Mouse (Mus musculus) small intestine, adult 2 months (tissue): Measurements from ENCODE around the gene Smarce1. TPM values are rescaled to one million over a fixed set of nuclear protein-coding genes. Genes with fewer than 3 reads are reported as not detected.

Experiments
- H3K27ac ChIP-seq: fragments of 200-500 bp; 2 replicates; pipeline ENCODE4 v1.5.1; 2012; ENCODE audit warnings: low read depth, low read length, control low read depth, inconsistent platforms; ENCODE audit not compliant: insufficient read depth
- H3K27me3 ChIP-seq: fragments of 200-500 bp; 2 replicates; pipeline ENCODE4 v1.6.1; 2012; ENCODE audit warnings: mild to moderate bottlenecking, moderate library complexity, low read length, inconsistent platforms; ENCODE audit not compliant: control insufficient read depth, insufficient read depth
- H3K36me3 ChIP-seq: fragments of 200-500 bp; 2 replicates; pipeline ENCODE4 v1.6.1; 2012; ENCODE audit warnings: mild to moderate bottlenecking, low read length, control low read depth, inconsistent platforms; ENCODE audit not compliant: control insufficient read depth, insufficient read depth
- H3K4me1 ChIP-seq: fragments of 200-500 bp; 2 replicates; pipeline ENCODE4 v1.6.1; 2012; ENCODE audit warnings: low read length, inconsistent platforms, mixed read lengths; ENCODE audit not compliant: control insufficient read depth, insufficient read depth, insufficient read length
- H3K4me3 ChIP-seq: fragments of 200-500 bp; 2 replicates; pipeline ENCODE4 v1.5.1; 2012; ENCODE audit warnings: low read depth, mild to moderate bottlenecking, control low read depth, inconsistent platforms, low read length, moderate library complexity
- CTCF ChIP-seq: fragments of 200-500 bp; IDR thresholded peaks from 2 replicates; pipeline ENCODE4 v1.5.1; 2012; ENCODE audit warnings: low read depth, mild to moderate bottlenecking, control low read depth, inconsistent platforms, low read length, moderate library complexity, mixed read lengths; ENCODE audit not compliant: insufficient replicate concordance, insufficient read length; ENCODE audit errors: extremely low read depth
- POLR2A ChIP-seq: fragments of 200-500 bp; IDR thresholded peaks from 2 replicates; pipeline ENCODE4 v1.6.1; 2012; ENCODE audit warnings: low read depth, mild to moderate bottlenecking, control low read depth, inconsistent platforms, low read length, moderate library complexity
- WGBS: fragments of 180-500 bp; shearing (Covaris S2); methylation state at CpG from one replicate; pipeline ENCODE4 v1.1.7; 2018; 5-methylcytosine and 5-hydroxymethylcytosine counted together
- polyA plus RNA-seq: library from polyadenylated mRNA; depleted of rRNA; stranded (reverse); fragments of >200 nt; gene quantifications from 2 replicates; pipeline ENCODE4 v1.2.3, GENCODE M21; 2012; rRNA removed

Gene Smarce1
- polyA plus RNA-seq, 1 experiment = 6.9 TPM

DNA sequence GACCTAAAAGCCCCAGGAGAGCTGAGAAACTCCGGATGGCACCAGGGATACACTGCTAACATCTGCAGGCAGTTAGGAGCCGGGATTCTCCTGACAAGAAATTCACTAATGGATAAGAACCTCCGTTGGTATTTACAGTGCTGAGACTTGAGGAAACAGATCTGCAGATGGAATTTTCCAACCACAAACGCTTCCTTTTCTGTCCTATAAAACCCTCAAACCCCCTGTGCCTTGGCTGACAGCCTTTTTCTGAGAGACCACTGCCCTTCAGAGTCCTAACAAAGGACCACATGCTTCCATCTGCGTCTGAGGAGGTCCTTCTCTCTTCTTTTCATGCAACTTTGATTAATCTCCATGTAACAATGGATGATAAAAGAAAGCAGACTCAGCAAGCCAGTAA is 69.2 kb downstream of the Smarce1 start:
- peaks cover 2% of the 10 kb centered on the region; the same call in 1 of the 2 replicates for H3K4me1 ChIP-seq
- no peaks in the 10 kb centered on the region for H3K27me3 ChIP-seq
- 59% methylated on average over 5 of the region's 5 CpGs for WGBS
- no peaks in the 10 kb centered on the region for H3K36me3 ChIP-seq
- H3K4me3 ChIP-seq = no peak overlapping the region
- H3K27ac ChIP-seq = no peak overlapping the region
- TF ChIP-seq POLR2A (no peak), CTCF (no peak)

DNA sequence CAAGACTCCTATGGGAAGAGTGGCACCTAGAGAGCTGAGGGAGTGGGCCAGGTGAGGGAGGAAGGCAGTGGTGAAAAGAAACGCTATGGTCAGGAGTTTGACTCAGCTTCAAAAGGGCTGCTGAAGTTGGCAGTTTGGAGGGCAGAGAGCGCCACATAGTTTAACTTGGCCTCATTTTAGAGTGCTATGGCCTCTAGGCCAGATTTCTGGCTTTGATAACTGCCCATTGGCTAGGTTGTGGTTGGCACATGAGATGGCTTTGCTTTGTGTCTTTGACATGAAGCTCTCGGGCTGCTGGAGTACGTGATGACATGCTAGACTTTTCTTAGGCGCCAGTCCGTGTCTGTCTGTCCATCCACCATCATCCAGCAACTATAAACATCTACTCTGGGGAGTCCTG is 70.6 kb downstream of the Smarce1 start:
- peaks cover 2% of the 10 kb centered on the region; the same call in 1 of the 2 replicates for H3K4me1 ChIP-seq
- no peaks in the 10 kb centered on the region for H3K36me3 ChIP-seq
- WGBS = 86% methylated on average over 6 of the region's 6 CpGs

More for the DNA sequence above, 70.6 kb downstream of the Smarce1 start:
- Histone ChIP-seq H3K27ac (no peak overlapping the region), H3K4me3 (no peak overlapping the region), H3K27me3 (no peaks in the 10 kb centered on the region)
- TF ChIP-seq POLR2A (no peak), CTCF (no peak)

Other genes with a start within 250 kb of the Smarce1 start
- 3.6 and 5.8 TPM in 2 replicates for gene Gjd3, start 248.0 kb downstream of the Smarce1 start, polyA plus RNA-seq
- gene Top2a, start 206.8 kb downstream of the Smarce1 start, polyA plus RNA-seq = 1.7 and 5.8 TPM in 2 replicates
- 71.6 and 78.1 TPM in 2 replicates for gene Igfbp4, start 189.8 kb downstream of the Smarce1 start, polyA plus RNA-seq
- 4.8 and 47.8 TPM in 2 replicates for gene Tns4, start 141.7 kb downstream of the Smarce1 start, polyA plus RNA-seq
- 2.5 and 4.1 TPM in 2 replicates for gene Ccr7, start 75.9 kb downstream of the Smarce1 start, polyA plus RNA-seq
- gene Krt222, start 13.1 kb upstream of the Smarce1 start, polyA plus RNA-seq = 0.13 and 0.20 TPM in 2 replicates
- not detected in 2 replicates for gene Krt24, start 54.2 kb upstream of the Smarce1 start, polyA plus RNA-seq
- not detected in 2 replicates for gene Krt25, start 91.9 kb upstream of the Smarce1 start, polyA plus RNA-seq
- gene Krt26, start 106.9 kb upstream of the Smarce1 start, polyA plus RNA-seq = not detected in 2 replicates
- gene Krt27, start 120.1 kb upstream of the Smarce1 start, polyA plus RNA-seq = not detected in 2 replicates
- gene Krt28, start 143.9 kb upstream of the Smarce1 start, polyA plus RNA-seq = not detected in 2 replicates
- 0.15 and 0.18 TPM in 2 replicates for gene Krt10, start 158.3 kb upstream of the Smarce1 start, polyA plus RNA-seq
- gene Krt12, start 191.2 kb upstream of the Smarce1 start, polyA plus RNA-seq = 0.48 and 9.5 TPM in 2 replicates
- 292 and 951 TPM in 2 replicates for gene Krt20, start 207.1 kb upstream of the Smarce1 start, polyA plus RNA-seq